Mouse (Mus musculus): Measurements from ENCODE around the gene Ciao2a.

The Ciao2a gene

GRCm38 (mm10) chr9:66126456-66127192, at the start of gene Ciao2a, which contains the start of gene Snx1:
Gene Ciao2a, plus strand, starts transcription at chr9:66126611.
Gene Snx1, minus strand, starts transcription at chr9:66126587.
- peak; percentile 98 for DNase-seq (ENCODE audit: low read depth, low spot score)

GRCm38 (mm10) chr9:66078072-66078471, 48.3 kb upstream of the Ciao2a start:
- DNase-seq (ENCODE audit: low read depth, low spot score), result no peak

GRCm38 (mm10) chr9:66078493-66078892, 47.9 kb upstream of the Ciao2a start:
- DNase-seq (ENCODE audit: low read depth, low spot score), result no peak

- DNase-seq (ENCODE audit: low read depth, low spot score), result no peak
Observed at GRCm38 (mm10) chr9:66080804-66081459, 45.5 kb upstream of the Ciao2a start.

- DNase-seq (ENCODE audit: low read depth, low spot score), result no peak
Observed at GRCm38 (mm10) chr9:66081999-66082398, 44.4 kb upstream of the Ciao2a start.

GRCm38 (mm10) chr9:66084171-66084570, 42.2 kb upstream of the Ciao2a start:
- no peak for DNase-seq (ENCODE audit: low read depth, low spot score)

GRCm38 (mm10) chr9:66087062-66087461, 39.3 kb upstream of the Ciao2a start:
- DNase-seq (ENCODE audit: low read depth, low spot score), result no peak

- no peak for DNase-seq (ENCODE audit: low read depth, low spot score)
Observed at GRCm38 (mm10) chr9:66088411-66088810, 38.0 kb upstream of the Ciao2a start.

GRCm38 (mm10) chr9:66090593-66091244, 35.7 kb upstream of the Ciao2a start:
- DNase-seq (ENCODE audit: low read depth, low spot score), result no peak

GRCm38 (mm10) chr9:66091327-66092231, 34.8 kb upstream of the Ciao2a start:
- no peak for DNase-seq (ENCODE audit: low read depth, low spot score)

- no peak for DNase-seq (ENCODE audit: low read depth, low spot score)
Observed at GRCm38 (mm10) chr9:66092664-66093063, 33.7 kb upstream of the Ciao2a start.

- DNase-seq (ENCODE audit: low read depth, low spot score), result peak; percentile 78
Observed at GRCm38 (mm10) chr9:66101577-66101976, 24.8 kb upstream of the Ciao2a start.

GRCm38 (mm10) chr9:66102668-66103067, 23.7 kb upstream of the Ciao2a start:
- DNase-seq (ENCODE audit: low read depth, low spot score), result no peak

GRCm38 (mm10) chr9:66104601-66105000, 21.8 kb upstream of the Ciao2a start:
- no peak for DNase-seq (ENCODE audit: low read depth, low spot score)

- no peak for DNase-seq (ENCODE audit: low read depth, low spot score)
Observed at GRCm38 (mm10) chr9:66105168-66105567, 21.2 kb upstream of the Ciao2a start.

- DNase-seq (ENCODE audit: low read depth, low spot score), result no peak
Observed at GRCm38 (mm10) chr9:66109574-66109973, 16.8 kb upstream of the Ciao2a start.

- DNase-seq (ENCODE audit: low read depth, low spot score), result no peak
Observed at GRCm38 (mm10) chr9:66110126-66110525, 16.3 kb upstream of the Ciao2a start.

GRCm38 (mm10) chr9:66110611-66111379, 15.6 kb upstream of the Ciao2a start:
- DNase-seq (ENCODE audit: low read depth, low spot score), result no peak

- DNase-seq (ENCODE audit: low read depth, low spot score), result no peak
Observed at GRCm38 (mm10) chr9:66114341-66114740, 12.1 kb upstream of the Ciao2a start.

GRCm38 (mm10) chr9:66116890-66117289, 9.5 kb upstream of the Ciao2a start:
- DNase-seq (ENCODE audit: low read depth, low spot score), result no peak

GRCm38 (mm10) chr9:66119498-66119897, 6.9 kb upstream of the Ciao2a start:
- DNase-seq (ENCODE audit: low read depth, low spot score), result peak; percentile 55

Data from telencephalon, adult 2 months (tissue).